Comparison of ENCODE assay signal across 8 mouse cellular contexts in genomic region chr5:137757887-137758286, GRCm38 (mm10). TPM values are rescaled to one million over a fixed set of nuclear protein-coding genes. Genes with fewer than 3 reads are reported as not detected.
DNase-seq lines count a peak whose midpoint lies in the region; ATAC-seq lines count a peak whose summit lies in the region.

No protein-coding gene starts in this region.

- H3K36me3 ChIP-seq in embryonic facial prominence, embryonic 15.5 days: peaks cover 53% of the 10 kb centered on the region
- peaks cover 67% of the 10 kb centered on the region for H3K36me3 ChIP-seq in embryonic facial prominence, embryonic 10.5 days (replicated peaks)
- H3K36me3 ChIP-seq in midbrain, embryonic 14.5 days (ENCODE audit: control insufficient read depth, insufficient read depth, low read length): peaks cover 15% of the 10 kb centered on the region
- H3K36me3 ChIP-seq in midbrain, embryonic 11.5 days (ENCODE audit: control insufficient read depth, insufficient read depth, low read length): peaks cover 8% of the 10 kb centered on the region
- no peaks in the 10 kb centered on the region for H3K36me3 ChIP-seq in midbrain, embryonic 16.5 days (ENCODE audit: control insufficient read depth, insufficient read depth, low read length)

- H3K4me3 ChIP-seq in embryonic facial prominence, embryonic 15.5 days (replicated peaks): no peak overlapping the region
- no peak overlapping the region for H3K4me3 ChIP-seq in embryonic facial prominence, embryonic 10.5 days
- H3K4me3 ChIP-seq in midbrain, embryonic 14.5 days (replicated peaks; ENCODE audit: low read depth, low read length): no peak overlapping the region
- no peak overlapping the region for H3K4me3 ChIP-seq in midbrain, embryonic 11.5 days (ENCODE audit: low read depth, low read length)
- no peak overlapping the region; the same call in 1 of the 2 replicates for H3K4me3 ChIP-seq in midbrain, embryonic 16.5 days (ENCODE audit: low read depth, low read length)

- peaks cover 43% of the 10 kb centered on the region for H3K4me1 ChIP-seq in embryonic facial prominence, embryonic 15.5 days
- H3K4me1 ChIP-seq in embryonic facial prominence, embryonic 10.5 days: peaks cover 19% of the 10 kb centered on the region
- H3K4me1 ChIP-seq in midbrain, embryonic 14.5 days (ENCODE audit: control insufficient read depth, insufficient read depth, low read length): peaks cover 2% of the 10 kb centered on the region; the same call in 1 of the 2 replicates
- H3K4me1 ChIP-seq in midbrain, embryonic 11.5 days (ENCODE audit: control insufficient read depth, insufficient read depth, low read length): no peaks in the 10 kb centered on the region
- peaks cover 9% of the 10 kb centered on the region; the same call in 1 of the 2 replicates for H3K4me1 ChIP-seq in midbrain, embryonic 16.5 days (ENCODE audit: control insufficient read depth, insufficient read depth, low read length)

- ATAC-seq in embryonic facial prominence, embryonic 15.5 days (ENCODE audit: insufficient number of reproducible peaks, low FRiP score, low TSS enrichment, low read depth): 0 out of 2 replicates have a peak, but pooled peaks have one; percentile 9
- ATAC-seq in midbrain, embryonic 14.5 days (ENCODE audit: low FRiP score, low TSS enrichment): peak; percentile 57
- ATAC-seq in midbrain, embryonic 11.5 days (ENCODE audit: low FRiP score): no peak
- ATAC-seq in midbrain, embryonic 16.5 days: peak; percentile 53

- H3K9me3 ChIP-seq in embryonic facial prominence, embryonic 15.5 days (replicated peaks): no peaks in the 10 kb centered on the region
- no peaks in the 10 kb centered on the region for H3K9me3 ChIP-seq in embryonic facial prominence, embryonic 10.5 days
- no peaks in the 10 kb centered on the region for H3K9me3 ChIP-seq in midbrain, embryonic 14.5 days (ENCODE audit: control insufficient read depth, low read length)
- no peaks in the 10 kb centered on the region for H3K9me3 ChIP-seq in midbrain, embryonic 11.5 days (ENCODE audit: control insufficient read depth, low read length)
- H3K9me3 ChIP-seq in midbrain, embryonic 16.5 days (replicated peaks; ENCODE audit: control insufficient read depth, low read length, poor library complexity, severe bottlenecking): no peaks in the 10 kb centered on the region

- H3K9ac ChIP-seq in embryonic facial prominence, embryonic 15.5 days: no peak overlapping the region
- H3K9ac ChIP-seq in midbrain, embryonic 14.5 days (replicated peaks; ENCODE audit: low read length): no peak overlapping the region
- no peak overlapping the region for H3K9ac ChIP-seq in midbrain, embryonic 11.5 days (ENCODE audit: low read length)
- H3K9ac ChIP-seq in midbrain, embryonic 16.5 days (ENCODE audit: low read depth, low read length): 0 out of 2 replicates have a peak overlapping the region, but pooled peaks have one; percentile 21

- no peaks in the 10 kb centered on the region for H3K27me3 ChIP-seq in embryonic facial prominence, embryonic 15.5 days
- H3K27me3 ChIP-seq in embryonic facial prominence, embryonic 10.5 days (replicated peaks; ENCODE audit: low read depth, poor library complexity, severe bottlenecking): no peaks in the 10 kb centered on the region
- H3K27me3 ChIP-seq in midbrain, embryonic 14.5 days (ENCODE audit: control insufficient read depth, insufficient read depth, low read length): no peaks in the 10 kb centered on the region
- no peaks in the 10 kb centered on the region for H3K27me3 ChIP-seq in midbrain, embryonic 11.5 days (ENCODE audit: control insufficient read depth, insufficient read depth, low read length)
- no peaks in the 10 kb centered on the region for H3K27me3 ChIP-seq in midbrain, embryonic 16.5 days (ENCODE audit: control insufficient read depth, insufficient read depth, low read depth, low read length)

- WGBS in embryonic facial prominence, embryonic 15.5 days: 77% methylated on average over 6 of the region's 6 CpGs
- WGBS in embryonic facial prominence, embryonic 10.5 days: 85% methylated on average over 6 of the region's 6 CpGs
- WGBS in midbrain, embryonic 14.5 days: 73% methylated on average over 6 of the region's 6 CpGs
- 93% methylated on average over 6 of the region's 6 CpGs for WGBS in midbrain, embryonic 11.5 days
- 56% methylated on average over 6 of the region's 6 CpGs for WGBS in midbrain, embryonic 16.5 days

- no peak overlapping the region for H3K4me2 ChIP-seq in embryonic facial prominence, embryonic 15.5 days (replicated peaks)
- no peak overlapping the region for H3K4me2 ChIP-seq in midbrain, embryonic 14.5 days (ENCODE audit: low read length)
- no peak overlapping the region for H3K4me2 ChIP-seq in midbrain, embryonic 11.5 days
- peak overlapping the region; percentile 19; the same call in 1 of the 2 replicates for H3K4me2 ChIP-seq in midbrain, embryonic 16.5 days (ENCODE audit: low read length)

- DNase-seq in embryonic facial prominence, embryonic 10.5 days (ENCODE audit: low spot score): no peak
- DNase-seq in midbrain, embryonic 14.5 days: peak; percentile 71
- DNase-seq in midbrain, embryonic 11.5 days (ENCODE audit: low spot score, missing footprints): no peak
- peak; percentile 92 for DNase-seq in heart, postnatal 4 days
- DNase-seq in spleen, postnatal 4 days (ENCODE audit: low spot score in 2 of 2): no peak
- DNase-seq in adrenal gland, adult 2 months: no peak

- no peak overlapping the region for H3K27ac ChIP-seq in embryonic facial prominence, embryonic 15.5 days (replicated peaks)
- H3K27ac ChIP-seq in embryonic facial prominence, embryonic 10.5 days (replicated peaks): no peak overlapping the region; the same call in 1 of the 2 replicates
- H3K27ac ChIP-seq in midbrain, embryonic 14.5 days (replicated peaks; ENCODE audit: low read depth, low read length): no peak overlapping the region
- H3K27ac ChIP-seq in midbrain, embryonic 11.5 days (ENCODE audit: low read depth, low read length): no peak overlapping the region
- peak overlapping the region; percentile 76 for H3K27ac ChIP-seq in midbrain, embryonic 16.5 days (ENCODE audit: low read length)

RNA-seq across cellular contexts. Expression of gene Tsc22d4, which starts 12.4 kb away (rescaled TPM):
- polyA plus RNA-seq in embryonic facial prominence, embryonic 15.5 days (2015; fragmentation: Nextera tagmentation; extraction: Ambion mirVana): 167 and 175 TPM in 2 replicates
- 89.8 and 94.3 TPM in 2 replicates for polyA plus RNA-seq in embryonic facial prominence, embryonic 10.5 days (2016; fragmentation: Nextera tagmentation; extraction: Ambion mirVana)
- 42.1 and 47.0 TPM in 2 replicates for polyA plus RNA-seq in midbrain, embryonic 14.5 days (2014; fragmentation: Nextera tagmentation; extraction: Ambion mirVana)
- 47.0 and 62.9 TPM in 2 replicates for polyA plus RNA-seq in midbrain, embryonic 11.5 days (2014; fragmentation: Nextera tagmentation; extraction: Ambion mirVana)
- 100 to 1,000 TPM; 230 to 231 TPM for total RNA-seq in heart, postnatal 4 days (2021)
- 55.4 and 74.1 TPM in 2 replicates for polyA plus RNA-seq in midbrain, embryonic 16.5 days (2015; fragmentation: Nextera tagmentation; extraction: Ambion mirVana)
- 10 to 100 TPM; 82.9 to 89.9 TPM for total RNA-seq in adrenal gland, adult 2 months (2021)
- 123 and 136 TPM in 2 replicates for polyA plus RNA-seq in adrenal gland, adult 2 months (2012; rRNA removed)

RNA-seq across cellular contexts. Expression of gene Nyap1, which starts 16.5 kb away (rescaled TPM):
- 4.6 and 4.7 TPM in 2 replicates for polyA plus RNA-seq in embryonic facial prominence, embryonic 15.5 days (2015; fragmentation: Nextera tagmentation; extraction: Ambion mirVana)
- 3.0 and 3.6 TPM in 2 replicates for polyA plus RNA-seq in embryonic facial prominence, embryonic 10.5 days (2016; fragmentation: Nextera tagmentation; extraction: Ambion mirVana)
- polyA plus RNA-seq in midbrain, embryonic 14.5 days (2014; fragmentation: Nextera tagmentation; extraction: Ambion mirVana): 16.2 and 28.8 TPM in 2 replicates
- polyA plus RNA-seq in midbrain, embryonic 11.5 days (2014; fragmentation: Nextera tagmentation; extraction: Ambion mirVana): 4.8 TPM in 2 replicates
- 1 to 10 TPM; 3.1 to 3.3 TPM for total RNA-seq in heart, postnatal 4 days (2021)
- polyA plus RNA-seq in midbrain, embryonic 16.5 days (2015; fragmentation: Nextera tagmentation; extraction: Ambion mirVana): 67.2 and 67.5 TPM in 2 replicates
- total RNA-seq in adrenal gland, adult 2 months (2021): 1 to 10 TPM; 2.2 to 6.0 TPM
- 7.3 and 8.9 TPM in 2 replicates for polyA plus RNA-seq in adrenal gland, adult 2 months (2012; rRNA removed)

RNA-seq across cellular contexts. Expression of gene Ppp1r35, which starts 20.8 kb away (rescaled TPM):
- 34.5 and 39.9 TPM in 2 replicates for polyA plus RNA-seq in embryonic facial prominence, embryonic 15.5 days (2015; fragmentation: Nextera tagmentation; extraction: Ambion mirVana)
- polyA plus RNA-seq in embryonic facial prominence, embryonic 10.5 days (2016; fragmentation: Nextera tagmentation; extraction: Ambion mirVana): 47.9 and 49.1 TPM in 2 replicates
- polyA plus RNA-seq in midbrain, embryonic 14.5 days (2014; fragmentation: Nextera tagmentation; extraction: Ambion mirVana): 53.4 and 58.6 TPM in 2 replicates
- polyA plus RNA-seq in midbrain, embryonic 11.5 days (2014; fragmentation: Nextera tagmentation; extraction: Ambion mirVana): 73.3 and 83.1 TPM in 2 replicates
- total RNA-seq in heart, postnatal 4 days (2021): 10 to 100 TPM; 16.5 to 17.1 TPM
- 33.5 and 36.6 TPM in 2 replicates for polyA plus RNA-seq in midbrain, embryonic 16.5 days (2015; fragmentation: Nextera tagmentation; extraction: Ambion mirVana)
- 10 to 100 TPM; 16.1 to 40.1 TPM for total RNA-seq in adrenal gland, adult 2 months (2021)
- 61.5 and 83.6 TPM in 2 replicates for polyA plus RNA-seq in adrenal gland, adult 2 months (2012; rRNA removed)

RNA-seq across cellular contexts. Expression of gene Mepce, which starts 29.6 kb away (rescaled TPM):
- polyA plus RNA-seq in embryonic facial prominence, embryonic 15.5 days (2015; fragmentation: Nextera tagmentation; extraction: Ambion mirVana): 12.4 and 13.7 TPM in 2 replicates
- 9.1 and 11.5 TPM in 2 replicates for polyA plus RNA-seq in embryonic facial prominence, embryonic 10.5 days (2016; fragmentation: Nextera tagmentation; extraction: Ambion mirVana)
- polyA plus RNA-seq in midbrain, embryonic 14.5 days (2014; fragmentation: Nextera tagmentation; extraction: Ambion mirVana): 11.3 and 14.4 TPM in 2 replicates
- 11.4 and 11.5 TPM in 2 replicates for polyA plus RNA-seq in midbrain, embryonic 11.5 days (2014; fragmentation: Nextera tagmentation; extraction: Ambion mirVana)
- 10 to 100 TPM; 29.0 to 40.3 TPM for total RNA-seq in heart, postnatal 4 days (2021)
- polyA plus RNA-seq in midbrain, embryonic 16.5 days (2015; fragmentation: Nextera tagmentation; extraction: Ambion mirVana): 10.4 and 11.6 TPM in 2 replicates
- 10 to 100 TPM; 43.9 to 46.4 TPM for total RNA-seq in adrenal gland, adult 2 months (2021)
- polyA plus RNA-seq in adrenal gland, adult 2 months (2012; rRNA removed): 29.9 and 35.4 TPM in 2 replicates

RNA-seq across cellular contexts. Expression of gene Zcwpw1, which starts 29.7 kb away (rescaled TPM):
- polyA plus RNA-seq in embryonic facial prominence, embryonic 15.5 days (2015; fragmentation: Nextera tagmentation; extraction: Ambion mirVana): 22.4 and 26.1 TPM in 2 replicates
- 14.5 and 17.5 TPM in 2 replicates for polyA plus RNA-seq in embryonic facial prominence, embryonic 10.5 days (2016; fragmentation: Nextera tagmentation; extraction: Ambion mirVana)
- polyA plus RNA-seq in midbrain, embryonic 14.5 days (2014; fragmentation: Nextera tagmentation; extraction: Ambion mirVana): 5.6 and 8.2 TPM in 2 replicates
- 11.4 and 14.8 TPM in 2 replicates for polyA plus RNA-seq in midbrain, embryonic 11.5 days (2014; fragmentation: Nextera tagmentation; extraction: Ambion mirVana)
- 1 to 10 TPM; 2.4 to 3.2 TPM for total RNA-seq in heart, postnatal 4 days (2021)
- polyA plus RNA-seq in midbrain, embryonic 16.5 days (2015; fragmentation: Nextera tagmentation; extraction: Ambion mirVana): 11.6 and 13.1 TPM in 2 replicates
- 1 to 10 TPM; 2.0 to 2.2 TPM for total RNA-seq in adrenal gland, adult 2 months (2021)
- 0.38 and 0.56 TPM in 2 replicates for polyA plus RNA-seq in adrenal gland, adult 2 months (2012; rRNA removed)

Comparison
In these comparisons a context has a peak if more than half of its experiments do, and no peak if none do; other contexts are left out.
1. DNase-seq: peak in midbrain, embryonic 14.5 days (single experiment) and heart, postnatal 4 days (single experiment); none in embryonic facial prominence, embryonic 10.5 days (single experiment), midbrain, embryonic 11.5 days (single experiment), spleen, postnatal 4 days (0 of 2) and adrenal gland, adult 2 months (single experiment).